Mouse (Mus musculus): ENCODE results near the gene Ropn1. TPM values are rescaled to one million over a fixed set of nuclear protein-coding genes. Genes with fewer than 3 reads are reported as not detected.
A peak's percentile ranks its signal among the peaks of the same experiment; 100 is the strongest.
"Not testable (repeated sequence)": the region's sequence is repeated elsewhere in the genome, so short reads cannot be mapped to it uniquely, and the experiment has no call there.

Gene Ropn1
- polyA plus RNA-seq, 1 experiment from 2014 or later: not detected

GRCm38 (mm10) chr16:34694477-34694876, 44.8 kb downstream of the Ropn1 start:
- Histone ChIP-seq H3K9ac (no peak overlapping the region), H3K27ac (replicated peaks) (no peak overlapping the region), H3K36me3 (no peaks in the 10 kb centered on the region; the same call in 1 of the 2 replicates), H3K4me3 (no peak overlapping the region), H3K9me3 (no peaks in the 10 kb centered on the region), H3K4me2 (no peak overlapping the region), H3K27me3 (no peaks in the 10 kb centered on the region), H3K4me1 (replicated peaks) (peaks cover 7% of the 10 kb centered on the region)
- no peak for ATAC-seq (ENCODE audit: low FRiP score, low read depth)
- WGBS: 96% methylated on average over 6 of the region's 7 CpGs

GRCm38 (mm10) chr16:34698721-34699120, 49.0 kb downstream of the Ropn1 start:
- H3K27me3 ChIP-seq; H3K4me2 ChIP-seq; H3K4me1 ChIP-seq (replicated peaks); ATAC-seq (ENCODE audit: low FRiP score, low read depth); H3K9me3 ChIP-seq; H3K27ac ChIP-seq (replicated peaks); H3K4me3 ChIP-seq; H3K9ac ChIP-seq; H3K36me3 ChIP-seq: not testable (repeated sequence)
- 74% methylated on average over 3 of the region's 3 CpGs for WGBS

GRCm38 (mm10) chr16:34700165-34700827, 50.6 kb downstream of the Ropn1 start:
- no peaks in the 10 kb centered on the region; the same call in 1 of the 2 replicates for H3K36me3 ChIP-seq
- 25% methylated on average over 7 of the region's 7 CpGs for WGBS
- no peak overlapping the region for H3K9ac ChIP-seq
- no peaks in the 10 kb centered on the region for H3K27me3 ChIP-seq
- no peaks in the 10 kb centered on the region for H3K9me3 ChIP-seq
- no peak overlapping the region for H3K4me2 ChIP-seq
- H3K27ac ChIP-seq (replicated peaks): no peak overlapping the region
- peak; percentile 83 for ATAC-seq (ENCODE audit: low FRiP score, low read depth)
- H3K4me1 ChIP-seq (replicated peaks): no peaks in the 10 kb centered on the region
- no peak overlapping the region for H3K4me3 ChIP-seq

DNA sequence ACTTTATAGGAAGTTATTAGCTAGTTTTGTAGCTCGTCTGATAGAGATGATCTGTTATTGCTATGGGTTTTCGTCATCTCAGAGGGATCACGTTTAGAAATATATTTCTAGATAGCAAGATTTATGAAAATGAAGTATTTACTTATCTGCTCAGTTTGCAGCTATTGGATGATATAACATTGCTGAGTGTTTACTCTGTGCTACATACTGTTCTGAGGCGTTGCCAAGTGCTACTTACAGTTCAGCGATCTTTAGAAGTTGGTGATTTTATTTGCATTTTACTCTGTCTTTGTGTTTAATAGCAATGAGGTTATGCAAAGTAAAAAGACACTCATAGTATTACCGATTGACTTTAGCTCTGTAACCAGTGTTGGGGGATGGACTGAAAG, 51.1 kb downstream of the Ropn1 start:
- Histone ChIP-seq H3K4me3 (no peak overlapping the region), H3K4me2 (no peak overlapping the region), H3K9ac (no peak overlapping the region), H3K4me1 (replicated peaks) (no peaks in the 10 kb centered on the region), H3K9me3 (no peaks in the 10 kb centered on the region), H3K27me3 (no peaks in the 10 kb centered on the region), H3K36me3 (peaks cover 3% of the 10 kb centered on the region; the same call in 1 of the 2 replicates), H3K27ac (replicated peaks) (no peak overlapping the region)
- WGBS: 87% methylated on average over 6 of the region's 6 CpGs
- ATAC-seq (ENCODE audit: low FRiP score, low read depth): no peak

DNA sequence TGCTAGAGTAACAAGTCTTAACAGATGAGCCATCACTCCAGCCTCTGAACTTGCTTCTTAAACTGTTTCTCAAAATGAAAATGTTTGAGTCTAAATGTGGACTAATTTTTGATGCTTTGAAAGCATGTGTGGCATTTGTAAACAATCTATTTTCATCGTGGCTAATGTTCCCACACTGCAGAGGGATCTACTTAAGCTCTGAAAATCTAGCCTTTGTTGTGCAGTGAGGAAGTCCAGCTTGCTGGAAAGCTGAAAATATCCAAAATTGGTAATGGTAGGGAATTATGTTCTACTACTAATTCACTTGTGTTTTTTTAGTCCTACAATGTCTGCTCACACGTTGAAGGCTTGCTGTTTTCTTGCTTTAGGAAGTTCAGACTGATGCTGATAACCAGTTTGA, 56.3 kb downstream of the Ropn1 start:
- Histone ChIP-seq H3K4me3 (no peak overlapping the region), H3K27ac (replicated peaks) (no peak overlapping the region), H3K4me1 (replicated peaks) (no peaks in the 10 kb centered on the region), H3K4me2 (no peak overlapping the region), H3K9ac (no peak overlapping the region), H3K9me3 (no peaks in the 10 kb centered on the region), H3K36me3 (peaks cover 8% of the 10 kb centered on the region; the same call in 1 of the 2 replicates), H3K27me3 (no peaks in the 10 kb centered on the region)
- ATAC-seq (ENCODE audit: low FRiP score, low read depth): no peak
- WGBS: 90% methylated on average over 2 of the region's 2 CpGs

DNA sequence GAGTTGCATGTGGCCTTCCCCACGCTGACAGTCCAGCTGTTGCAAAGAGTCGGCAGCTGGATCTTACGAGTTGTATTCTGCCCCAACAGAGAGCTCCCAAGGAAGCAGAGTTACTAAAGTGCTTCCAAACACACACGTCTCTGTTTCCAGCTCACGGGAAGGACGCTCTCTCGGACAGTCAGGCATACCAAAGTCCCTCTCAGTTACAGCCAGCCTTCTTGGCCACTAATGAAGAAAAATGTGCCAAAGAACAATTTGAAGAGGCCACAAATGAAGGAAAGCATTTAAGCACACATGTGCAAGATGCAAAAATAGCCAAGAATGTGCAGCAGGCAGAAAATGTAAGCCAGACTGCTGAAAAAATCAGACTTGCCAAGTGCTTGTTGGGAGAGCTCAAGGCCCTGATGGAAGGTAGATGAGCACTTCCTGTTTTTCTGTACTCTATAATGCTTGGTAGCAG, 56.8 kb downstream of the Ropn1 start:
- Histone ChIP-seq H3K9me3 (no peaks in the 10 kb centered on the region), H3K9ac (no peak overlapping the region), H3K36me3 (peaks cover 8% of the 10 kb centered on the region; the same call in 1 of the 2 replicates), H3K4me3 (no peak overlapping the region), H3K4me1 (replicated peaks) (no peaks in the 10 kb centered on the region), H3K4me2 (no peak overlapping the region), H3K27ac (replicated peaks) (no peak overlapping the region), H3K27me3 (no peaks in the 10 kb centered on the region)
- 85% methylated on average over 7 of the region's 7 CpGs for WGBS
- no peak for ATAC-seq (ENCODE audit: low FRiP score, low read depth)

GRCm38 (mm10) chr16:34711481-34711880, 61.8 kb downstream of the Ropn1 start:
- no peak overlapping the region for H3K9ac ChIP-seq
- no peak overlapping the region for H3K4me2 ChIP-seq
- H3K9me3 ChIP-seq: no peaks in the 10 kb centered on the region
- H3K4me1 ChIP-seq (replicated peaks): no peaks in the 10 kb centered on the region
- ATAC-seq (ENCODE audit: low FRiP score, low read depth): no peak
- H3K27ac ChIP-seq (replicated peaks): no peak overlapping the region
- WGBS: 87% methylated on average over 3 of the region's 3 CpGs
- H3K4me3 ChIP-seq: no peak overlapping the region
- H3K27me3 ChIP-seq: no peaks in the 10 kb centered on the region
- H3K36me3 ChIP-seq: peaks cover 3% of the 10 kb centered on the region; the same call in 1 of the 2 replicates

DNA sequence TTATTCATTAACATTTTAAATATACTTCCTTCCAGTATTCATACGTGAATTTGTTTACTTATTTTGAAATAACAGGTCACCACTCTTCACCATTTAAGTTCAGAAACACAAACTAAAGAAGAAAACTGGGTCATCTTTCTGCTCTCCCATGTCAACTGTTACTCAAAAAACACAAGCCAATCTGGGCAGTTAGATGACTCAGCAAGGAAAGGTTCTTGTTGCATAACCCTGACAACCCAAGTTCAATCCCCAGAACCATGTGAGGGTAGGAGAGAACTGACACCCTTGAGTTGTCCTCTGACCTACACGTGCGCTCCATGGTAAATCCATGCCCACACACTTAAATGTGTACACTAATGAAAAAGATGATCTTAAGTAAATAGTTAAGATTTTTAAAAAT, 75.4 kb downstream of the Ropn1 start:
- Histone ChIP-seq H3K9ac (no peak overlapping the region), H3K4me2 (no peak overlapping the region), H3K27ac (replicated peaks) (no peak overlapping the region), H3K4me3 (no peak overlapping the region), H3K9me3 (no peaks in the 10 kb centered on the region; the same call in 1 of the 2 replicates), H3K27me3 (no peaks in the 10 kb centered on the region), H3K4me1 (replicated peaks) (no peaks in the 10 kb centered on the region), H3K36me3 (0 out of 2 replicates have a peak, but pooled peaks cover 5% of the 10 kb centered on the region)
- 96% methylated on average over 3 of the region's 3 CpGs for WGBS
- ATAC-seq (ENCODE audit: low FRiP score, low read depth): no peak

Other genes with a start within 250 kb of the Ropn1 start
- 24.6 and 26.5 TPM in 2 replicates for gene Kalrn, start 76.4 kb upstream of the Ropn1 start, polyA plus RNA-seq (2015; fragmentation: Nextera tagmentation; extraction: Ambion mirVana)
- 3.3 and 3.8 TPM in 2 replicates for gene Ccdc14, start 40.7 kb downstream of the Ropn1 start, polyA plus RNA-seq (2015; fragmentation: Nextera tagmentation; extraction: Ambion mirVana)
- gene Mylk, start 95.3 kb downstream of the Ropn1 start, polyA plus RNA-seq (2015; fragmentation: Nextera tagmentation; extraction: Ambion mirVana): 5.3 and 6.4 TPM in 2 replicates

Measured in hindbrain, embryonic 15.5 days (tissue).